Mouse (Mus musculus) forebrain, embryonic 15.5 days (tissue): ENCODE measurements around the gene B230219D22Rik. TPM values are rescaled to one million over a fixed set of nuclear protein-coding genes. Genes with fewer than 3 reads are reported as not detected.

Source experiments
- ATAC-seq: fragments of 200-750 bp; cut with Nextera tagmentation; replicated peaks from 2 replicates; pipeline ENCODE4 v1.8.0; 2017; ENCODE audit warnings: mild to moderate bottlenecking, moderate TSS enrichment, moderate library complexity
- H3K27ac ChIP-seq: fragments of 300-500 bp; sonication (generic); replicated peaks from 2 replicates; pipeline ENCODE4 v1.5.1; 2015; ENCODE audit warnings: mild to moderate bottlenecking, inconsistent platforms
- H3K27me3 ChIP-seq: fragments of 300-500 bp; sonication (generic); 2 replicates; pipeline ENCODE4 v1.6.1; 2015; ENCODE audit warnings: inconsistent platforms
- H3K36me3 ChIP-seq: fragments of 300-500 bp; sonication (generic); 2 replicates; pipeline ENCODE4 v1.6.1; 2015; ENCODE audit warnings: mild to moderate bottlenecking, inconsistent platforms
- H3K4me1 ChIP-seq: fragments of 300-500 bp; sonication (generic); 2 replicates; pipeline ENCODE4 v1.6.1; 2015; ENCODE audit warnings: inconsistent platforms
- H3K4me2 ChIP-seq: fragments of 300-500 bp; sonication (generic); replicated peaks from 2 replicates; pipeline ENCODE4 v1.6.1; 2015; ENCODE audit warnings: mild to moderate bottlenecking, inconsistent platforms
- H3K4me3 ChIP-seq: fragments of 300-500 bp; sonication (generic); 2 replicates; pipeline ENCODE4 v1.5.1; 2015; ENCODE audit warnings: mild to moderate bottlenecking, inconsistent platforms
- H3K9ac ChIP-seq: fragments of 300-500 bp; sonication (generic); replicated peaks from 2 replicates; pipeline ENCODE4 v1.6.1; 2015; ENCODE audit warnings: mild to moderate bottlenecking, inconsistent platforms
- H3K9me3 ChIP-seq: fragments of 300-500 bp; sonication (generic); 2 replicates; pipeline ENCODE4 v1.6.1; 2016; ENCODE audit warnings: inconsistent platforms
- WGBS: fragments of 180-500 bp; shearing (Covaris S2); methylation state at CpG from one replicate; pipeline ENCODE4 v1.1.7; 2015; ENCODE audit warnings: mixed read lengths; 5-methylcytosine and 5-hydroxymethylcytosine counted together
- polyA plus RNA-seq: library from polyadenylated mRNA; unstranded; fragments of >200 nt; fragmentation: Nextera tagmentation; extraction: Ambion mirVana; gene quantifications from 2 replicates; pipeline ENCODE4 v1.2.1, GENCODE M21; 2015

B230219D22Rik gene
- polyA plus RNA-seq, 1 experiment from 2014 or later, result 70.6 TPM

- Histone ChIP-seq H3K27me3 (no peaks in the 10 kb centered on the region), H3K9me3 (no peaks in the 10 kb centered on the region), H3K27ac (peak overlapping the region; percentile 93), H3K36me3 (peaks cover 13% of the 10 kb centered on the region), H3K4me3 (peak overlapping the region; percentile 50), H3K4me1 (peaks cover 3% of the 10 kb centered on the region; the same call in 1 of the 2 replicates), H3K9ac (peak overlapping the region; percentile 68), H3K4me2 (peak overlapping the region; percentile 64)
- 3% methylated on average over 19 of the region's 19 CpGs for WGBS
- ATAC-seq, result peak; percentile 74
Measured at GRCm38 (mm10) chr13:55727839-55728238, 34.9 kb downstream of the B230219D22Rik start.

DNA sequence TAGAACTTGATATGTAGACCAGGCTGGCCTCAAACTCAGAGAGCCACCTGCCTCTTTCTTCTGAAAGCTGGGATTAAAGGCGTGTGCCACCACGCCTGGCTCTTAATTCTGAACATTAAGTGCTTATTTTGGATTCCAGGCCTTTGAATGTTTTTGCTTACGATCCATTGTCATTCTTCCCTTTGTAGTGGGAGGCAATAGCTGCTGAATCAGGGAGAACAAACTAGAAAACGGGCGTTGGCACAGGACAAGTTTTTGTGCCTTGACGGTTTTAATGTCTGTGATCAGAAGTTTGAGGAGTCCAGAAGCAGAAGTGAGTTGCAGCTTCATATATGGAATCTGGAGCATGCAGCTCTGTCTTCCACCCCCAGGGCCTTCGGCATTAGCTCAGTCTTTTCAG is 37.8 kb downstream of the B230219D22Rik start:
- Histone ChIP-seq H3K4me1 (peaks cover 3% of the 10 kb centered on the region; the same call in 1 of the 2 replicates), H3K4me2 (no peak overlapping the region), H3K27ac (no peak overlapping the region), H3K9ac (no peak overlapping the region), H3K36me3 (peaks cover 1% of the 10 kb centered on the region; the same call in 1 of the 2 replicates), H3K27me3 (no peaks in the 10 kb centered on the region), H3K4me3 (no peak overlapping the region), H3K9me3 (no peaks in the 10 kb centered on the region)
- ATAC-seq, result no peak
- WGBS, result 86% methylated on average over 7 of the region's 7 CpGs

- no peak overlapping the region for H3K27ac ChIP-seq
- peaks cover 3% of the 10 kb centered on the region; the same call in 1 of the 2 replicates for H3K4me1 ChIP-seq
- no peak overlapping the region for H3K4me2 ChIP-seq
- H3K9me3 ChIP-seq, result no peaks in the 10 kb centered on the region
- H3K36me3 ChIP-seq, result no peaks in the 10 kb centered on the region
- 86% methylated on average over 2 of the region's 2 CpGs for WGBS
- H3K27me3 ChIP-seq, result no peaks in the 10 kb centered on the region
- no peak overlapping the region for H3K9ac ChIP-seq
- ATAC-seq, result no peak
- H3K4me3 ChIP-seq, result no peak overlapping the region
Measured at GRCm38 (mm10) chr13:55732121-55732520, 39.2 kb downstream of the B230219D22Rik start.

DNA sequence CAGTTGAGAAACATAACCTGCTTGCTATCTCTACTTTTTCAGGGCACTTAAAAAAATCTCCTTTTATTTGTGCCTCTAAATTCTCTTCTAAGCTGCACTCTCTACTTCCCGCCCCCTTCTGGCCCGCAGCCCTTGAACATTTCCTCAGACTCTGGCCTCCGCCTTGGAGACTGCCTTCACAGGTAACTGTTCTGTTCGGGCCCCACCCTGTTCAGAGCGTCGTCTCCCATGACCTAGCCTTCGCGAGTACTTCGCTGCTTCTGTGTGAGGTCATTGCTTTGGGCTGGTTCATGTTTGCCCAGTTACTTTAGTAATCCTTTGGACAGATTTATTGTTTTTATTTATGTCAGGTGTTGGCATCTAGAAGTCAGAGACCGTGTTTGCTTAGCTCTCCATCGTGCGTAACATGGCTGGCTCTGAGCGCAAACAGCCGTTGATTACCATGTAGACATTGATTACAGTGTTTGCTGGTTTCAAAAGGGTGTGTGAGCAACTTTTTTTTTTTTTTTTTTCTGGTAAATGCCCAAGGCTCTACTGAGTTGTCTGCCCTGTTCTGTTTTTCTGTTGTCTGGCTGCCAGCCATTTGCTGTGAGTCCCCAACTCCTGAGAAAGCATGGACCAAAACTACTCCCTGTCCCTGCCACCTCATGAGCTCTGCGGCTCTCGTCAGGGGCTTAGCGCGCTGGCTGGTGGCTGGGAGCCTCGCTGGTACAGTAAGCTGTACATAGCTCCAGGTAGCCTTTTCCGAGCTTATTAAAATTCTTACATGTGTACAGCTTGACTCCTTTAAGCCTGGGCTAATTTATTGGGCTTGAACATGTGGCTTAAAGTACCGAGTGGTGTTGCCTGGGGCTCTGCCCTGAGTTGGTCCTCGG is 40.9 kb downstream of the B230219D22Rik start:
- Histone ChIP-seq H3K4me2 (no peak overlapping the region), H3K27ac (no peak overlapping the region), H3K9ac (no peak overlapping the region), H3K4me3 (no peak overlapping the region), H3K27me3 (no peaks in the 10 kb centered on the region), H3K36me3 (no peaks in the 10 kb centered on the region), H3K9me3 (no peaks in the 10 kb centered on the region), H3K4me1 (no peaks in the 10 kb centered on the region)
- no peak for ATAC-seq
- 86% methylated on average over 22 of the region's 22 CpGs for WGBS

DNA sequence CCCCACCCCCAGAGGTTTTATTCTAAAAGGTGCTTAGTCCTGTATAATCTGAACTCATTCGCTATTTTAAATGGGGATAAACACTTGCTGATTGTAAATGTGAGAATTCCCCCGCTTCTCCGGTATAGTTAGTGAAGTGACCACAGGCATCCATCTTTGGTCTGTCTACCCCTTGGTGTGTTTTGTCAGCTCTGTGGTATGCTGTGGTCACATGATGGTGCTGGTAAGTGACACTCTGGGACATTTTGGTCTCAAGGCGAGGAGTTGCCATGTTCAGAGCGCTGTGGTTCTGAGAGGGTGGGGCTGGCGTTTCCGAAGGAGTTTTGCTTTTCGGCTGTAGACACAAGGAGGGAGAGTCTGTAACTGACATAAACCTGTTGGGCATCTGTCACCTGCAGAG is 45.0 kb downstream of the B230219D22Rik start:
- Histone ChIP-seq H3K4me1 (no peaks in the 10 kb centered on the region), H3K9me3 (no peaks in the 10 kb centered on the region), H3K27me3 (no peaks in the 10 kb centered on the region), H3K9ac (no peak overlapping the region), H3K27ac (no peak overlapping the region), H3K4me3 (no peak overlapping the region), H3K36me3 (no peaks in the 10 kb centered on the region), H3K4me2 (no peak overlapping the region)
- WGBS, result 90% methylated on average over 8 of the region's 8 CpGs
- no peak for ATAC-seq

GRCm38 (mm10) chr13:55742306-55742705 is 49.4 kb downstream of the B230219D22Rik start:
- 64% methylated on average over 8 of the region's 8 CpGs for WGBS
- Histone ChIP-seq H3K9me3 (no peaks in the 10 kb centered on the region), H3K27me3 (no peaks in the 10 kb centered on the region), H3K4me3 (no peak overlapping the region), H3K9ac (no peak overlapping the region), H3K36me3 (no peaks in the 10 kb centered on the region), H3K27ac (no peak overlapping the region), H3K4me1 (no peaks in the 10 kb centered on the region), H3K4me2 (no peak overlapping the region)
- no peak for ATAC-seq

Other genes starting within 250 kb of the B230219D22Rik start
- 46.1 and 47.6 TPM in 2 replicates for gene Grk6, start 248.1 kb upstream of the B230219D22Rik start, polyA plus RNA-seq
- 3.2 and 3.4 TPM in 2 replicates for gene Prr7, start 228.9 kb upstream of the B230219D22Rik start, polyA plus RNA-seq
- 732 and 750 TPM in 2 replicates for gene Dbn1, start 205.0 kb upstream of the B230219D22Rik start, polyA plus RNA-seq
- 135 and 138 TPM in 2 replicates for gene Pdlim7, start 179.4 kb upstream of the B230219D22Rik start, polyA plus RNA-seq
- gene Dok3, start 163.8 kb upstream of the B230219D22Rik start, polyA plus RNA-seq, result 3.6 and 4.0 TPM in 2 replicates
- 67.2 and 68.4 TPM in 2 replicates for gene Ddx41, start 156.5 kb upstream of the B230219D22Rik start, polyA plus RNA-seq
- 62.4 and 64.3 TPM in 2 replicates for gene Fam193b, start 122.0 kb upstream of the B230219D22Rik start, polyA plus RNA-seq
- gene Tmed9, start 119.4 kb upstream of the B230219D22Rik start, polyA plus RNA-seq, result 95.0 and 113 TPM in 2 replicates
- gene B4galt7, start 93.2 kb upstream of the B230219D22Rik start, polyA plus RNA-seq, result 36.2 and 39.0 TPM in 2 replicates
- 97.2 and 97.4 TPM in 2 replicates for gene Caml, start 70.1 kb upstream of the B230219D22Rik start, polyA plus RNA-seq
- gene Ddx46, start 58.1 kb upstream of the B230219D22Rik start, polyA plus RNA-seq, result 33.8 TPM in 2 replicates
- gene Txndc15, start 21.5 kb downstream of the B230219D22Rik start, polyA plus RNA-seq, result 119 and 121 TPM in 2 replicates
- gene Pcbd2, start 34.2 kb downstream of the B230219D22Rik start, polyA plus RNA-seq, result 18.4 and 21.0 TPM in 2 replicates
- not detected in 2 replicates for gene Catsper3, start 91.4 kb downstream of the B230219D22Rik start, polyA plus RNA-seq
- gene Pitx1, start 143.1 kb downstream of the B230219D22Rik start, polyA plus RNA-seq, result not detected in 2 replicates